Mouse (Mus musculus): ENCODE measurements around the gene Gm21885. TPM values are rescaled to one million over a fixed set of nuclear protein-coding genes. Genes with fewer than 3 reads are reported as not detected.
A peak's percentile ranks its signal among the peaks of the same experiment; 100 is the strongest.

The Gm21885 gene
- polyA plus RNA-seq, 1 experiment from 2014 or later: not detected

GRCm38 (mm10) chr11:94275226-94275625 is 6.4 kb upstream of the Gm21885 start:
- no peak overlapping the region for H3K27ac ChIP-seq (ENCODE audit: low read depth, low read length)

DNA sequence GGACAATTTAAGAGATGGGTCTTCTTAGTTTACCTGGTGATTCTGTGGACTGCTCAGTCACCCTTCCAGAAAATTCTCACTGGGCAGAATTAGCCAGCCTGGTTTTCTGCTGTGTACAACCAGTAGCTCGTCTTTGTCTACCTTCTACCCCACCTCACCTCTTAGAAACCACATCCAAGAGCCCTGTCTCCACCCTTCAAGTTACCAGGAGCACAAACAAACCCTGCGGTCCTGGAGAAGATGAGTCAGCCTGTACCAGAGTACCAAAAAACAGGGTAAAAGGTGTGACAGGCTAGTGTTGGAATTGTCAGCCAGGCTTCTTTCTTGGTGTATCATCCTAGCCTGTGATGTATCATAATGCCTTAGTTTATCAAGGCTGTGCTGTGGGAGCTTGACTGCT is 6.0 kb upstream of the Gm21885 start:
- H3K27me3 ChIP-seq (ENCODE audit: control insufficient read depth, insufficient read depth, low read length): no peaks in the 10 kb centered on the region
- no peak overlapping the region for H3K27ac ChIP-seq (ENCODE audit: low read depth, low read length)
- no peaks in the 10 kb centered on the region for H3K9me3 ChIP-seq (ENCODE audit: control insufficient read depth, low read length)
- H3K4me1 ChIP-seq (ENCODE audit: control insufficient read depth, insufficient read depth, low read length): peaks cover 3% of the 10 kb centered on the region
- H3K36me3 ChIP-seq (ENCODE audit: control insufficient read depth, insufficient read depth, low read length): no peaks in the 10 kb centered on the region
- DNase-seq (ENCODE audit: low spot score) (no peak), ATAC-seq (ENCODE audit: insufficient read depth, low FRiP score, low TSS enrichment) (no peak)
- no peak overlapping the region for H3K4me3 ChIP-seq (ENCODE audit: low read depth, low read length)
- H3K4me2 ChIP-seq (ENCODE audit: low read depth): no peak overlapping the region
- no peak overlapping the region for H3K9ac ChIP-seq (ENCODE audit: low read length)
- 83% methylated on average over 2 of the region's 2 CpGs for WGBS

More at GRCm38 (mm10) chr11:94275226-94275625, 6.4 kb upstream of the Gm21885 start:
- ATAC-seq (ENCODE audit: insufficient read depth, low FRiP score, low TSS enrichment): no peak
- Histone ChIP-seq H3K4me2 (ENCODE audit: low read depth) (no peak overlapping the region), H3K9me3 (ENCODE audit: control insufficient read depth, low read length) (no peaks in the 10 kb centered on the region), H3K36me3 (ENCODE audit: control insufficient read depth, insufficient read depth, low read length) (no peaks in the 10 kb centered on the region), H3K4me1 (ENCODE audit: control insufficient read depth, insufficient read depth, low read length) (peaks cover 3% of the 10 kb centered on the region), H3K4me3 (ENCODE audit: low read depth, low read length) (no peak overlapping the region), H3K9ac (ENCODE audit: low read length) (no peak overlapping the region), H3K27me3 (ENCODE audit: control insufficient read depth, insufficient read depth, low read length) (no peaks in the 10 kb centered on the region)
- no peak for DNase-seq (ENCODE audit: low spot score)
- 80% methylated on average over 7 of the region's 7 CpGs for WGBS

DNA sequence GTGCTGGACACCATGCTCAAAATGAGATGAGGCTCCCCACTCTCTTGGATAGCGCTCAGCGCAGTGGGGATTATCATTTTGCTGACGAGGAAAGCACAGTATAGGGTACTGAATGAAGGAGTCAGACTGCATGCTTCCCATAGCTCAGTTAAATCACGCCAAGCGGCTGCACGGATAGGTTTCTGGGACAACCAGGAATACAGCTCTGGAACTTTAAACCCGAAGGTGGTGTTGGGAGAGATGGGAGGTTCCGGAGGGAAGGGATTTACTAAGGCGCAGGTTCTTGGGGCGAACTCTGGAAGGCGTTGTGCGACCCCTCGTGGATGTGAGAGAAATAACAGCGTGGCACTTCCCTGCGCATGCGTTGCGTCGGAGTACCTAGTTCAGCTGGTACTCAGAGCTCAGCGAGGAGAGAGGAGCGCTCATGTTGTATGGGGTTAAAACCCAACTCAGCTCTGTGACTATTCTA is 4.8 kb upstream of the Gm21885 start:
- H3K27me3 ChIP-seq (ENCODE audit: control insufficient read depth, insufficient read depth, low read length): no peaks in the 10 kb centered on the region
- DNase-seq (ENCODE audit: low spot score) (peak; percentile 89), ATAC-seq (ENCODE audit: insufficient read depth, low FRiP score, low TSS enrichment) (peak; percentile 77)
- 8% methylated on average over 20 of the region's 20 CpGs for WGBS
- H3K9me3 ChIP-seq (ENCODE audit: control insufficient read depth, low read length): no peaks in the 10 kb centered on the region
- H3K4me2 ChIP-seq (ENCODE audit: low read depth): peak overlapping the region; percentile 33
- H3K4me1 ChIP-seq (ENCODE audit: control insufficient read depth, insufficient read depth, low read length): peaks cover 3% of the 10 kb centered on the region
- H3K9ac ChIP-seq (ENCODE audit: low read length): peak overlapping the region; percentile 37
- peak overlapping the region; percentile 8; the same call in 1 of the 2 replicates for H3K4me3 ChIP-seq (ENCODE audit: low read depth, low read length)
- H3K36me3 ChIP-seq (ENCODE audit: control insufficient read depth, insufficient read depth, low read length): no peaks in the 10 kb centered on the region
- no peak overlapping the region for H3K27ac ChIP-seq (ENCODE audit: low read depth, low read length)

DNA sequence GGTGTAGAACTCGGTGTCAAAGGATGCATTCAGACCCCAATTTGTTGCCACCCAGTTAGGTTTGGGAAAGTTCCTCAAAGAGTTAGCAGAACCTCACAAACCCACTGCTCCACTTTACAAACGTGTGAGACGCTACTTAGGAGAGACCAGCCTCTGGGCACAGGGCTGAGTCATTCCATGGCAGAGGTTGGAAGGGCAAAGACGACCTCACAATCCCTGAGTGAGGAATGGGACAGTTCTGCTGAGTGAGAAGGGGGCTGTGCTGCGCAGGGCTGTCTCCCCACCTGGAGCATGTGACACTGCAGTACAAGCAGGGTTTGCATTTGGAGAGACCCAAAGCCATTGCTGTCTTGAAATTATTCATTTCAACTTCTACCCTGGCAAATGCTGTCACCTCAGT is 618 bp downstream of the Gm21885 start:
- H3K4me3 ChIP-seq (ENCODE audit: low read depth, low read length): no peak overlapping the region
- no peaks in the 10 kb centered on the region for H3K27me3 ChIP-seq (ENCODE audit: control insufficient read depth, insufficient read depth, low read length)
- ATAC-seq (ENCODE audit: insufficient read depth, low FRiP score, low TSS enrichment) (no peak), DNase-seq (ENCODE audit: low spot score) (no peak)
- no peaks in the 10 kb centered on the region for H3K9me3 ChIP-seq (ENCODE audit: control insufficient read depth, low read length)
- no peak overlapping the region for H3K27ac ChIP-seq (ENCODE audit: low read depth, low read length)
- H3K9ac ChIP-seq (ENCODE audit: low read length): no peak overlapping the region
- WGBS: 69% methylated on average over 5 of the region's 5 CpGs
- H3K4me1 ChIP-seq (ENCODE audit: control insufficient read depth, insufficient read depth, low read length): no peaks in the 10 kb centered on the region
- no peak overlapping the region for H3K4me2 ChIP-seq (ENCODE audit: low read depth)
- H3K36me3 ChIP-seq (ENCODE audit: control insufficient read depth, insufficient read depth, low read length): peaks cover 2% of the 10 kb centered on the region; the same call in 1 of the 2 replicates

DNA sequence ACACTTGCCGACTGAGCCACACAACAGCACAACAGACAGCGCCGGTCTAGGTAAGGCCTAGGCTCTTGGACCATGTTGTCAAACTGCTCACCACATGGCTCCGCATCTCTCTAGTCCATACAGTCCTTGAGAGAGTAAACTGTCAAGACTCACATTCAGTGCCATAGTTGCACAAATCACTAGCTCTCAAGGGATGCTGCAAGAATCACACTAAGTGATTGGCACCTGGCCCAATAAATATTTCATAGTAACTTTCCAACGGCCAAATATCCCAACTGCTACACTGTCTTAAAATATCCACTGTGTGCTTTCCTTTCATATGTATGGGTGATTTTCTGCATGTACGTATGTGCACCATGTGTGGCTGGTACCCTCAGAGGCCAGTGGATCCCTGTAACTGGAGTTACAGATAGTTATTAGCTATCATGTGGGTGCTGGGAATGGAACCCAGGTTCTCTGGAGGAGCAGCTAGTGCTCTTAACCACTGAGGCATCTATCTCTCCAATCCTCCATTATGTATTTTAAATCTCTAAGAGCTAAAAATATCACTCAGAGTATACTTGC is 1.9 kb downstream of the Gm21885 start:
- H3K4me2 ChIP-seq (ENCODE audit: low read depth): no peak overlapping the region
- WGBS: 95% methylated on average over 6 of the region's 6 CpGs
- H3K9me3 ChIP-seq (ENCODE audit: control insufficient read depth, low read length): no peaks in the 10 kb centered on the region
- ATAC-seq (ENCODE audit: insufficient read depth, low FRiP score, low TSS enrichment) (no peak), DNase-seq (ENCODE audit: low spot score) (no peak)
- H3K4me1 ChIP-seq (ENCODE audit: control insufficient read depth, insufficient read depth, low read length): no peaks in the 10 kb centered on the region
- H3K27ac ChIP-seq (ENCODE audit: low read depth, low read length): no peak overlapping the region
- H3K9ac ChIP-seq (ENCODE audit: low read length): no peak overlapping the region
- no peaks in the 10 kb centered on the region for H3K27me3 ChIP-seq (ENCODE audit: control insufficient read depth, insufficient read depth, low read length)
- no peak overlapping the region for H3K4me3 ChIP-seq (ENCODE audit: low read depth, low read length)
- H3K36me3 ChIP-seq (ENCODE audit: control insufficient read depth, insufficient read depth, low read length): peaks cover 6% of the 10 kb centered on the region; the same call in 1 of the 2 replicates

- H3K9ac ChIP-seq (ENCODE audit: low read length): no peak overlapping the region
- no peak overlapping the region for H3K27ac ChIP-seq (ENCODE audit: low read depth, low read length)
- no peak for ATAC-seq (ENCODE audit: insufficient read depth, low FRiP score, low TSS enrichment)
- no peak for DNase-seq (ENCODE audit: low spot score)
- H3K27me3 ChIP-seq (ENCODE audit: control insufficient read depth, insufficient read depth, low read length): no peaks in the 10 kb centered on the region
- WGBS: 90% methylated on average over 11 of the region's 11 CpGs
- H3K4me3 ChIP-seq (ENCODE audit: low read depth, low read length): no peak overlapping the region
- no peaks in the 10 kb centered on the region for H3K4me1 ChIP-seq (ENCODE audit: control insufficient read depth, insufficient read depth, low read length)
- no peak overlapping the region for H3K4me2 ChIP-seq (ENCODE audit: low read depth)
- no peaks in the 10 kb centered on the region for H3K9me3 ChIP-seq (ENCODE audit: control insufficient read depth, low read length)
- H3K36me3 ChIP-seq (ENCODE audit: control insufficient read depth, insufficient read depth, low read length): peaks cover 9% of the 10 kb centered on the region; the same call in 1 of the 2 replicates
Measured at GRCm38 (mm10) chr11:94285886-94286574, 4.4 kb downstream of the Gm21885 start.

DNA sequence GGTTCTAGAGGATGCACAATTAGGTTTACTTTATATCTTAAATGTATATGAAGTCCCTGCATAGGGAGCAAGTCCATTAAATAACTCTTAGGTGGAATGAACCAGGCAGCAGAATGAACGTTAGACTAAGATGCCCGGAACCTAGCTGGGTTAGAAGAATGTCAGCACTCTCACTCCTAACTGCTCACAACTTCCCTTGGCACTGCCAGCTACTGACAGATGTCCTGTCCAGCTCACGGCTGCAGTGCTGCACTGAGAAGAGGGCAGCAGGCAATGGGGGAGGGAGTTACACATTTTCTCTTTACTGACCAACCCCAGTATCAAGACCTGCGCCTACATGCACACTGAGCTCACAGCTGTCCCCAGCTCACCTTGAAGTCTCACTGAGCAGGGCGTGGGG is 5.4 kb downstream of the Gm21885 start:
- Histone ChIP-seq H3K9me3 (ENCODE audit: control insufficient read depth, low read length) (no peaks in the 10 kb centered on the region), H3K27me3 (ENCODE audit: control insufficient read depth, insufficient read depth, low read length) (no peaks in the 10 kb centered on the region), H3K27ac (ENCODE audit: low read depth, low read length) (no peak overlapping the region), H3K4me1 (ENCODE audit: control insufficient read depth, insufficient read depth, low read length) (no peaks in the 10 kb centered on the region), H3K9ac (ENCODE audit: low read length) (no peak overlapping the region), H3K36me3 (ENCODE audit: control insufficient read depth, insufficient read depth, low read length) (peaks cover 9% of the 10 kb centered on the region; the same call in 1 of the 2 replicates), H3K4me2 (ENCODE audit: low read depth) (no peak overlapping the region), H3K4me3 (ENCODE audit: low read depth, low read length) (no peak overlapping the region)
- 91% methylated on average over 5 of the region's 5 CpGs for WGBS
- no peak for ATAC-seq (ENCODE audit: insufficient read depth, low FRiP score, low TSS enrichment)
- DNase-seq (ENCODE audit: low spot score): no peak

GRCm38 (mm10) chr11:94290062-94290740 is 8.5 kb downstream of the Gm21885 start:
- Histone ChIP-seq H3K9ac (ENCODE audit: low read length) (no peak overlapping the region), H3K27me3 (ENCODE audit: control insufficient read depth, insufficient read depth, low read length) (no peaks in the 10 kb centered on the region), H3K4me1 (ENCODE audit: control insufficient read depth, insufficient read depth, low read length) (no peaks in the 10 kb centered on the region), H3K4me2 (ENCODE audit: low read depth) (no peak overlapping the region), H3K4me3 (ENCODE audit: low read depth, low read length) (no peak overlapping the region), H3K27ac (ENCODE audit: low read depth, low read length) (no peak overlapping the region), H3K9me3 (ENCODE audit: control insufficient read depth, low read length) (no peaks in the 10 kb centered on the region), H3K36me3 (ENCODE audit: control insufficient read depth, insufficient read depth, low read length) (peaks cover 12% of the 10 kb centered on the region)
- DNase-seq (ENCODE audit: low spot score): no peak
- no peak for ATAC-seq (ENCODE audit: insufficient read depth, low FRiP score, low TSS enrichment)
- 95% methylated on average over 10 of the region's 10 CpGs for WGBS

All from neural tube, embryonic 11.5 days (tissue).